Mouse (Mus musculus) liver, postnatal 0 days (tissue): ENCODE measurements around the gene Borcs7.

Experiments
- CTCF ChIP-seq: sonication (generic); IDR thresholded peaks from 2 replicates; pipeline ENCODE4 v1.5.1; 2016; ENCODE audit warnings: antibody characterized with exemption, low read depth
- EP300 ChIP-seq: IDR thresholded peaks from 2 replicates; pipeline ENCODE4 v1.6.1; 2016; ENCODE audit warnings: antibody characterized with exemption, low read depth, mild to moderate bottlenecking

GRCm38 (mm10) chr19:46641420-46642085 lies 48.2 kb upstream of the Borcs7 start:
- no peak for TF ChIP-seq CTCF
- no peak for TF ChIP-seq EP300
